Mouse (Mus musculus): ENCODE results near the gene Pxdc1. TPM values are rescaled to one million over a fixed set of nuclear protein-coding genes. Genes with fewer than 3 reads are reported as not detected.

Gene Pxdc1
- polyA plus RNA-seq, 1 experiment: 119 TPM

DNA sequence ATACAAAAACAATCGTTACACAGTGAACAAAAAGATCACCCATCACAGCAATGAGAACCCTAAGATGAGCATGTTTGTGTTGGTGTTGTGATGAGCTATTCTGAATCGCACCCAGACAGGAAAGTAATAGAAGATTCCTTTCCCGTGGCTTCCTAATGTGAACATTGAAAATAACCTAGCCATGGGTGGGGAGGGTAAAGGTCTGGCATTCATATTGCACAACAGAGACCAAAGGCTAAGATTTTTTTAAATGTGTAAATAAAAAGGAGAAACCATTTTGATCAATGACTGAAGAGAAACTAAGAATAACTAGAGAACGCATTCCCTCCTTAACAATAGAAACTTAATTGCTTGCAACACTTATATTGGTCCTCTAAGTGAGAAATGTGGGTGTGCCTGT lies 11.8 kb upstream of the Pxdc1 start:
- 28% methylated on average over 4 of the region's 4 CpGs for WGBS

DNA sequence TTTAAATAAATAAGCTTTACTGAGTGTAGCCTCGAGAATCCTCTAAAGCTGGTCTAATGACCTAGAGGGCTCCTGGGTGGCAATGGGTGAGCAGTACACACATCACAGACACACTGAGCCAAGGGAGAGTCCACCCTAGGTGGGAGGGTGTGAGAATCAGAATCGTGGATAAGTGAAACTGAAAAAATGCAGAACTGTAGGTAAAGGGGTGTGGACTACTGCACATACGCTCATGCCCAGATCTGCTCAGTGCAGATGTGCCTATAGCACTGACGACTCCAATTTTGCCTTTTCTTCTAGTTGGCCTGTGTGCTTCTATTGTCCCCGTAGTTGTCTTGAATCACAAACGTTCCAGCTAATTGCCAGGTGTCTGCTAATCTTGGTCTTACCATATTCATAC lies 10.5 kb upstream of the Pxdc1 start:
- Histone ChIP-seq H3K4me1 (ENCODE audit: control insufficient read depth, insufficient read depth, insufficient read length, low read length) (peaks cover 7% of the 10 kb centered on the region; the same call in 1 of the 2 replicates), H3K27me3 (ENCODE audit: control insufficient read depth, insufficient read depth, low read length) (no peaks in the 10 kb centered on the region), H3K4me3 (ENCODE audit: low read depth, low read length) (no peak overlapping the region), H3K36me3 (ENCODE audit: control insufficient read depth, insufficient read depth, low read length) (no peaks in the 10 kb centered on the region), H3K27ac (ENCODE audit: insufficient read depth, low read depth, low read length) (no peak overlapping the region)
- 75% methylated on average over 6 of the region's 6 CpGs for WGBS
- no peak for TF ChIP-seq CTCF (IDR thresholded peaks at IDR 0.05; ENCODE audit: extremely low read depth, insufficient read length, insufficient replicate concordance, low read depth, low read length)
- TF ChIP-seq POLR2A (IDR thresholded peaks at IDR 0.05; ENCODE audit: low read depth, low read length): no peak

More for the DNA sequence above, 11.8 kb upstream of the Pxdc1 start:
- Histone ChIP-seq H3K4me3 (ENCODE audit: low read depth, low read length) (no peak overlapping the region), H3K36me3 (ENCODE audit: control insufficient read depth, insufficient read depth, low read length) (no peaks in the 10 kb centered on the region), H3K27ac (ENCODE audit: insufficient read depth, low read depth, low read length) (no peak overlapping the region), H3K4me1 (ENCODE audit: control insufficient read depth, insufficient read depth, insufficient read length, low read length) (0 out of 2 replicates have a peak, but pooled peaks cover 5% of the 10 kb centered on the region), H3K27me3 (ENCODE audit: control insufficient read depth, insufficient read depth, low read length) (no peaks in the 10 kb centered on the region)
- TF ChIP-seq POLR2A (IDR thresholded peaks at IDR 0.05; ENCODE audit: low read depth, low read length): no peak
- TF ChIP-seq CTCF (IDR thresholded peaks at IDR 0.05; ENCODE audit: extremely low read depth, insufficient read length, insufficient replicate concordance, low read depth, low read length): no peak

DNA sequence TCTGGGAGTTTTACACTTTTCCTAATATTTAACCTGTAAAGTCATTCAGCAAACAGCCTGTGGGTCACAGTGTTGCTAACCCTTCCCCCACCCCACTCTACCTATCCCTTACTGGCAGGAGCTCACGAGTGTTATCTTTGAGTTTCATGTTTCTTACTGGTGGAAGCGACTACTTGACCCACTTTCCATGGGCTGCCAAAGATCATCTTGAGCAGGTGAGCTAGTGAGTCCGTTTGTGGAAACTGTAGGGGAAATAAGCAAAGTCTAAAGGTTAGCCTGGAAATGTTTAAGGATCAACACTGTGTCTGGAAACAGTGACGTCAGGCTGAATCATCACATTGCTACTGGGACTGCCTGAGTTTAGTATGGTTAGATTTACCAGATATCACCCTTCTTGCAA lies 6.2 kb upstream of the Pxdc1 start:
- Histone ChIP-seq H3K27ac (ENCODE audit: insufficient read depth, low read depth, low read length) (no peak overlapping the region), H3K27me3 (ENCODE audit: control insufficient read depth, insufficient read depth, low read length) (no peaks in the 10 kb centered on the region), H3K4me3 (ENCODE audit: low read depth, low read length) (no peak overlapping the region), H3K4me1 (ENCODE audit: control insufficient read depth, insufficient read depth, insufficient read length, low read length) (peaks cover 8% of the 10 kb centered on the region; the same call in 1 of the 2 replicates), H3K36me3 (ENCODE audit: control insufficient read depth, insufficient read depth, low read length) (no peaks in the 10 kb centered on the region)
- TF ChIP-seq POLR2A (IDR thresholded peaks at IDR 0.05; ENCODE audit: low read depth, low read length) (no peak), CTCF (IDR thresholded peaks at IDR 0.05; ENCODE audit: extremely low read depth, insufficient read length, insufficient replicate concordance, low read depth, low read length) (no peak)
- WGBS: 20% methylated on average over 4 of the region's 4 CpGs

DNA sequence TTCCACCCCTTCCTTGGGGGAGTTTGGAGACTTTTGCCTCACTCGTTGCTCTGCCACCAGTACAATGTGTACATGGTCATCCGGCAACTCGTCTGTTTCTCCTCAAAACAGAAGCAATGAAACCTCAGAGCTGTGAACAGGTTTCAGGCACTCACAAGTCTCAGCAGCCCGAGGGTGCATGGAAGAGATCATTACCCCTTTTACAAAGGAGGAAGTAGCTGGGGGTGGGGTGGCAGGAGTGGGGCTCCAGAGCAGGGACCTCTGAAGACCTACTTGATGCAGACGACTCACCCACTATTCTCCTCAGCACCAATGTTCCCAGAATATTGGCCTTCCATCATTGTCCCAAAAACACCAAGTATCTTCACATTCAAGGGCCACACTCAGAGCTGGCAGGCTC lies 3.1 kb upstream of the Pxdc1 start:
- TF ChIP-seq CTCF (IDR thresholded peaks at IDR 0.05; ENCODE audit: extremely low read depth, insufficient read length, insufficient replicate concordance, low read depth, low read length): no peak
- no peak for TF ChIP-seq POLR2A (IDR thresholded peaks at IDR 0.05; ENCODE audit: low read depth, low read length)
- Histone ChIP-seq H3K27ac (ENCODE audit: insufficient read depth, low read depth, low read length) (no peak overlapping the region), H3K4me1 (ENCODE audit: control insufficient read depth, insufficient read depth, insufficient read length, low read length) (peaks cover 13% of the 10 kb centered on the region), H3K36me3 (ENCODE audit: control insufficient read depth, insufficient read depth, low read length) (no peaks in the 10 kb centered on the region), H3K27me3 (ENCODE audit: control insufficient read depth, insufficient read depth, low read length) (0 out of 2 replicates have a peak, but pooled peaks cover 2% of the 10 kb centered on the region), H3K4me3 (ENCODE audit: low read depth, low read length) (no peak overlapping the region)
- 84% methylated on average over 5 of the region's 5 CpGs for WGBS

DNA sequence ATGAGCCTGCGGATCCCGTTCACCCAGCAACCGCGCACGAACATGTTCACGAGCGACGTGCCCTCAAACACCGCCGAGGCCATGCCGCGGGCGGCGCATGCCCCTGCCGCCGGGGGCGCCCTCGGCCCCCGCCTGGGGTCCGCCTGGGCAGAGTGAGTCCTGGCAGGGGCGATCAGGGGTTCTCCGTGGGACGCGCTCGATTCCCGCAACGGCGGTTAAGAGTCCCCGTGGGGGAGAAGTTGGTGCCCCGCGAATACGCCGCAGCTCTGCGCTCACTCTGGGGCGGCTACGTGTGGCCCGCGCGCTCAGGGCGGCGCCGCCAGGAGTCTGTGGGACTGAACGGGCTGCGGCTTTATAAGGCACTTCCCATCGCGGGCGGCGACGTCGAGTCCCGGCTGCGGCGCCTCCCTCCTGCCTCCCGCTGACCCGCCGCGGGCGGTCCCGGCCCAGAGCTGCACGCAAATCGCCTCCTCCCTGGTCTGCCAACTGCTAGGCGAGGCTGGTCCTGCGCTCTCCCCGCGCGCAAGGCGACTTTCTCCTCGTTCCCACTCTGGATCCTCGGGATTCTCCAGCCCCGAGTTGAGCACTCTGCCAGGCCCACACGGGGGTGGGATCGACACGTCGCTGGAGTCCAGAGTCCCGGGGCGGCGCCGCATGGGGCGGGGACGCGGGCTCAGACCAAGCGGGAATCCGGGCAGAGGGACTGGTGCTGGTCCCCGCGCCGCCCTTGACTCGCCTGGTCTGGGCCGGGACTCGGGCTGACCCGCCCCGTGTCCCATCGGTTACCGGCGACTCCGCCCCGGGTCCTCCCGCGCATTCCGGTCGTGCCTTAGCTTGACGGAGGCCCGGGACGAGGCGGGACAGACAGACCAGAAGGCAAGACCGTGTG lies 689 bp downstream of the Pxdc1 start:
- peak; percentile 53; the same call in 1 of the 2 replicates for TF ChIP-seq CTCF (IDR thresholded peaks at IDR 0.05; ENCODE audit: extremely low read depth, insufficient read length, insufficient replicate concordance, low read depth, low read length)
- TF ChIP-seq POLR2A (IDR thresholded peaks at IDR 0.05; ENCODE audit: low read depth, low read length): peak; percentile 85
- 0 out of 2 replicates have a peak, but pooled peaks cover 2% of the 10 kb centered on the region for H3K27me3 ChIP-seq (ENCODE audit: control insufficient read depth, insufficient read depth, low read length)
- H3K4me3 ChIP-seq (ENCODE audit: low read depth, low read length): peak overlapping the region; percentile 74
- under 1% methylated on average over 104 of the region's 105 CpGs for WGBS
- H3K27ac ChIP-seq (ENCODE audit: insufficient read depth, low read depth, low read length): peak overlapping the region; percentile 83
- H3K36me3 ChIP-seq (ENCODE audit: control insufficient read depth, insufficient read depth, low read length): no peaks in the 10 kb centered on the region
- peaks cover 18% of the 10 kb centered on the region for H3K4me1 ChIP-seq (ENCODE audit: control insufficient read depth, insufficient read depth, insufficient read length, low read length)

DNA sequence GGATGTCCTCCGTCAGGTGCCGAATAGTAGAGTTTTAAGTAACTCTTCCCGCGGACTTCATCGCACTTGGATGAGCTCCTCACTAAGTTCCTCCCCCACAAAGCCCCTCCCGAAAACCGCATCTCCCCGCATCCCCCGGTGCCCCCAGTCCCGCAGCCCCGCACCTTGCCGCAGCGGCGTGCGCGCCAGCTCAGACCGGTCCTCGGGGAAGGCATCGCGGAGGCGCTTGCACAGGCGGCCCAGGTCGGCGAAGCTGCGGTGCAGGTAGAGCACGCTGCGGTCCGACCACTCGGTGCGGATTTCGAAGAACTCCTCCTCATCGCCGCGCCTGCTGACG lies 1.3 kb downstream of the Pxdc1 start:
- H3K27me3 ChIP-seq (ENCODE audit: control insufficient read depth, insufficient read depth, low read length): 0 out of 2 replicates have a peak, but pooled peaks cover 2% of the 10 kb centered on the region
- under 1% methylated on average over 35 of the region's 35 CpGs for WGBS
- H3K4me1 ChIP-seq (ENCODE audit: control insufficient read depth, insufficient read depth, insufficient read length, low read length): peaks cover 18% of the 10 kb centered on the region
- peak overlapping the region; percentile 74 for H3K4me3 ChIP-seq (ENCODE audit: low read depth, low read length)
- no peak for TF ChIP-seq CTCF (IDR thresholded peaks at IDR 0.05; ENCODE audit: extremely low read depth, insufficient read length, insufficient replicate concordance, low read depth, low read length)
- TF ChIP-seq POLR2A (IDR thresholded peaks at IDR 0.05; ENCODE audit: low read depth, low read length): no peak
- peak overlapping the region; percentile 83 for H3K27ac ChIP-seq (ENCODE audit: insufficient read depth, low read depth, low read length)
- no peaks in the 10 kb centered on the region for H3K36me3 ChIP-seq (ENCODE audit: control insufficient read depth, insufficient read depth, low read length)

DNA sequence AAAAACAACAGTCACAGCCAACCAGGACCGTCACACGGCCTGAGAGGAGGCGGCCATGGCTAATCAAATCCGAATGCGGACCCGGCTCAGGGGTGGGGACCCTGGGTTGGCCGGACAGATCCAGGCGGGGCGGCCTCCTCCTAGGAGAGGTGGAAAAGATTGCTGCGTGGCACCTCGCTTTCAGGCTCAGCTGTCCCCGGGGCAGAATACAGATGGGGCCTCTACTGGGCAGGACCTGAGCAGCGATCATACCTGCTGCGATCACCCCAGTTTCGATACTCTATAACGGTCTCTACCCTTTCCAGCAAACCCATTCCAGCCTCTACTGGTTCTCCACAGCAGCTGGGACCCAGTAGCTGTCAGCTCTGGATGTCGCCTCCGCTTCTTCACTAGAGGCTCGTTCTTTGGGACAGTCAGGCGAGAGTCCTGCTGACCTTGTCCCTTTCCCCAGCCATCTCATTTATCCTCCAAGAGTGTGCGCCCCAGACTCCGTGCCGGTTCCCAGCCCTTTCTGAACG lies 1.8 kb downstream of the Pxdc1 start:
- 5% methylated on average over 24 of the region's 24 CpGs for WGBS
- H3K27me3 ChIP-seq (ENCODE audit: control insufficient read depth, insufficient read depth, low read length): 0 out of 2 replicates have a peak, but pooled peaks cover 2% of the 10 kb centered on the region
- peaks cover 18% of the 10 kb centered on the region for H3K4me1 ChIP-seq (ENCODE audit: control insufficient read depth, insufficient read depth, insufficient read length, low read length)
- TF ChIP-seq POLR2A (IDR thresholded peaks at IDR 0.05; ENCODE audit: low read depth, low read length) (no peak), CTCF (IDR thresholded peaks at IDR 0.05; ENCODE audit: extremely low read depth, insufficient read length, insufficient replicate concordance, low read depth, low read length) (no peak)
- H3K27ac ChIP-seq (ENCODE audit: insufficient read depth, low read depth, low read length): peak overlapping the region; percentile 83
- H3K36me3 ChIP-seq (ENCODE audit: control insufficient read depth, insufficient read depth, low read length): no peaks in the 10 kb centered on the region
- peak overlapping the region; percentile 74 for H3K4me3 ChIP-seq (ENCODE audit: low read depth, low read length)

Data from small intestine, adult 2 months (tissue).